Mouse (Mus musculus) embryo, embryonic 9.5 days (tissue): Measurements from ENCODE around the gene Las1l.
A peak's percentile ranks its signal among the peaks of the same experiment; 100 is the strongest.
"Not testable (repeated sequence)": the region's sequence is repeated elsewhere in the genome, so short reads cannot be mapped to it uniquely, and the experiment has no call there.

ENCODE experiments used
- DNase-seq: peaks from one replicate; pipeline ENCODE4 v3.0.0-alpha.2; 2017; ENCODE audit errors: extremely low spot score

Gene Las1l

GRCm38 (mm10) chrX:95956497-95957293 is at the start of gene Las1l:
Las1l (minus strand) TSS chrX:95956962.
- DNase-seq, result peak; percentile 84

GRCm38 (mm10) chrX:96006395-96006794 is 49.6 kb upstream of the Las1l start:
- DNase-seq, result no peak

- peak; percentile 0 for DNase-seq
Observed at GRCm38 (mm10) chrX:95999601-96000000, 42.8 kb upstream of the Las1l start.

GRCm38 (mm10) chrX:95993206-95993605 is 36.4 kb upstream of the Las1l start:
- DNase-seq, result no peak

GRCm38 (mm10) chrX:95969936-95970335 is 13.2 kb upstream of the Las1l start:
- no peak for DNase-seq

GRCm38 (mm10) chrX:95969116-95969515 is 12.4 kb upstream of the Las1l start:
- DNase-seq, result no peak

- DNase-seq, result peak; percentile 83
Observed at GRCm38 (mm10) chrX:95968594-95968965, 11.8 kb upstream of the Las1l start.

GRCm38 (mm10) chrX:95967847-95968593 is 11.3 kb upstream of the Las1l start:
- peak; percentile 83 for DNase-seq

GRCm38 (mm10) chrX:95965036-95965435 is 8.3 kb upstream of the Las1l start:
- DNase-seq, result no peak

- no peak for DNase-seq
Observed at GRCm38 (mm10) chrX:95963366-95963765, 6.6 kb upstream of the Las1l start.

- DNase-seq, result not testable (repeated sequence)
Observed at GRCm38 (mm10) chrX:95957461-95957860, 699 bp upstream of the Las1l start.

GRCm38 (mm10) chrX:95950776-95951175 is 6.0 kb downstream of the Las1l start:
- DNase-seq, result no peak

- DNase-seq, result no peak
Observed at GRCm38 (mm10) chrX:95948135-95948534, 8.6 kb downstream of the Las1l start.

- DNase-seq, result no peak
Observed at GRCm38 (mm10) chrX:95945496-95945895, 11.3 kb downstream of the Las1l start.

GRCm38 (mm10) chrX:95935481-95935880 is 21.3 kb downstream of the Las1l start:
- DNase-seq, result no peak

- no peak for DNase-seq
Observed at GRCm38 (mm10) chrX:95902716-95903115, 54.0 kb downstream of the Las1l start.
